Mouse (Mus musculus) intestine, postnatal 0 days (tissue): Measurements from ENCODE around the gene Rpl14. TPM values are rescaled to one million over a fixed set of nuclear protein-coding genes. Genes with fewer than 3 reads are reported as not detected.
"Not testable (repeated sequence)": the region's sequence is repeated elsewhere in the genome, so short reads cannot be mapped to it uniquely, and the experiment has no call there.

ENCODE experiments used
- ATAC-seq: fragments of 200-750 bp; cut with Nextera tagmentation; 2 replicates; pipeline ENCODE4 v1.8.0; 2017; ENCODE audit warnings: mild to moderate bottlenecking, moderate TSS enrichment, moderate library complexity
- H3K27ac ChIP-seq: fragments of 300-500 bp; sonication (generic); 2 replicates; pipeline ENCODE4 v1.5.1; 2014; ENCODE audit warnings: mild to moderate bottlenecking, low read depth, low read length, moderate library complexity
- H3K27me3 ChIP-seq: fragments of 300-500 bp; sonication (generic); replicated peaks from 2 replicates; pipeline ENCODE4 v1.6.1; 2014; ENCODE audit warnings: low read length, mixed read lengths; ENCODE audit not compliant: control insufficient read depth, insufficient read depth
- H3K36me3 ChIP-seq: fragments of 300-500 bp; sonication (generic); 2 replicates; pipeline ENCODE4 v1.6.1; 2014; ENCODE audit warnings: mild to moderate bottlenecking, moderate library complexity; ENCODE audit not compliant: control insufficient read depth, insufficient read depth
- H3K4me1 ChIP-seq: fragments of 300-500 bp; sonication (generic); replicated peaks from 2 replicates; pipeline ENCODE4 v1.6.1; 2014; ENCODE audit warnings: antibody characterized with exemption, low read length, mixed read lengths; ENCODE audit not compliant: control insufficient read depth, insufficient read depth
- H3K4me2 ChIP-seq: fragments of 300-500 bp; sonication (generic); replicated peaks from 2 replicates; pipeline ENCODE4 v1.6.1; 2014; ENCODE audit warnings: low read depth, mild to moderate bottlenecking, moderate library complexity
- H3K4me3 ChIP-seq: fragments of 300-500 bp; sonication (generic); 2 replicates; pipeline ENCODE4 v1.5.1; 2014; ENCODE audit warnings: low read depth, low read length
- H3K9ac ChIP-seq: fragments of 300-500 bp; sonication (generic); 2 replicates; pipeline ENCODE4 v1.6.1; 2014; ENCODE audit warnings: mild to moderate bottlenecking, low read depth, low read length
- H3K9me3 ChIP-seq: fragments of 300-500 bp; sonication (generic); 2 replicates; pipeline ENCODE4 v1.6.1; 2016; ENCODE audit warnings: mixed run types; ENCODE audit not compliant: control insufficient read depth
- CTCF ChIP-seq: sonication (generic); IDR thresholded peaks from 2 replicates; pipeline ENCODE4 v1.5.1; 2016; ENCODE audit warnings: low read depth, mild to moderate bottlenecking, control low read depth, antibody characterized with exemption, moderate library complexity
- WGBS: fragments of 180-500 bp; shearing (Covaris S2); extraction: QIAGEN DNeasy Blood & Tissue Kit; methylation state at CpG from one replicate; pipeline ENCODE4 v1.1.7; 2014; 5-methylcytosine and 5-hydroxymethylcytosine counted together
- polyA plus RNA-seq: library from polyadenylated mRNA; unstranded; fragments of >200 nt; fragmentation: Nextera tagmentation; extraction: Ambion mirVana; gene quantifications from 2 replicates; pipeline ENCODE4 v1.2.1, GENCODE M21; 2015

Gene Rpl14
- polyA plus RNA-seq, 1 experiment from 2014 or later, result 505 TPM

DNA sequence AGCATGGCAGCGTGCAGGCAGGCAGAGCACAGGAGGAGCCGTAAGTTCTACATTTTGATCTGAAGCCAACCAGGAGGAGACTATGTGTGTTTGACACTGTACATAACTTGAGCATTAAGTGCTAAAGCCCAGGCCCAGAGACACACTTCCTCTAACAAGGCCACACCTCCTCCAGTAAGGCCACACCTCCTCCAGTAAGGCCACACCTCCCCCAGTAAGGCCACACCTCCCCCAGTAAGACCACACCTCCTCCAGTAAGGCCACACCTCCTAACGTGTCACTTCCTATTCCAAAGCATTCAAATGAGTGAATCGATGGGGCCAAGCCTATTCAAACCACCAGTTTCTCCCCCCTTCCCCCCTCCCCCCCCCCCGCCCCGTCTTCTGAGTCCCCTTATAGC is 38.6 kb upstream of the Rpl14 start:
- H3K27me3 ChIP-seq, result no peaks in the 10 kb centered on the region
- WGBS, result 86% methylated on average over 6 of the region's 6 CpGs
- TF ChIP-seq CTCF, result no peak
- 0 out of 2 replicates have a peak, but pooled peaks cover 2% of the 10 kb centered on the region for H3K9me3 ChIP-seq
- no peak overlapping the region for H3K4me3 ChIP-seq
- no peak overlapping the region for H3K4me2 ChIP-seq
- H3K27ac ChIP-seq, result no peak overlapping the region
- no peaks in the 10 kb centered on the region for H3K4me1 ChIP-seq
- H3K36me3 ChIP-seq, result no peaks in the 10 kb centered on the region
- H3K9ac ChIP-seq, result no peak overlapping the region
- ATAC-seq, result peak; percentile 28; the same call in 1 of the 2 replicates

- H3K4me3 ChIP-seq, H3K9ac ChIP-seq, H3K27me3 ChIP-seq, H3K27ac ChIP-seq, ATAC-seq, H3K4me1 ChIP-seq, H3K9me3 ChIP-seq, H3K36me3 ChIP-seq, H3K4me2 ChIP-seq: not testable (repeated sequence)
- WGBS, result 92% methylated on average over 8 of the region's 8 CpGs
These were observed 37.7 kb upstream of the Rpl14 start for GRCm38 (mm10) chr9:120533446-120533950.

DNA sequence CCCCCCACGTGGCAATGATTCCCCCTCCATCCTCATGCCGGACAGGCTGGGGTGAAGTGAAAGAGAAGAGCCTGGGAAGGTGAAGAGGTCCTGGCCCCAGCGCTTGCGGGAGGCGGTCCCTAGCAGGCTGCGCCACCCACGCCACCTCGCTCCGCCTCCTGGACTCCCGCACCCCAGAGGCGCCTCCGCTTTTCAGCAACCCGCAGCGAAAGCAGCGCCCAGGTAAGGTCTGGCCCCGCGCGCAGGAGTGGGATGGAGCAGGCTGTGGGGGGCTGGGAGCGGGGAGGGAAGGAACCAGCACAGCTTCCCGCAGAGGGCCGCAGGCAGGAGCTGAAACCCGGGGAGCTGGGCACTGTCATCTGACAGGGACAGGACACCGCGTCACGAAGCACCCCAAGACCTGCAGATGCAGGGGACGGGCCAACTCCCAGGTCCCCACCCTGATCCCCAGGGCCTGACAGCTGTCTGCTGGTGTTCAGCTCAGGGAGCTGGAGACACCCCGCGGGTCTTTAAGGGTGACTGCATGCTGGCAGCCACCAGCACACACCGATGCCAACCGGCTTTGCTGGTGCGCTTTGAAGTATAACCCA is 31.5 kb upstream of the Rpl14 start, which contains the start of gene Entpd3:
Entpd3 (plus strand) TSS at position 157 of the 590 bp plus-strand sequence.
- Histone ChIP-seq H3K9ac (no peak within 1 kb of the TSS), H3K9me3 (no peaks in the 10 kb centered on the region), H3K4me3 (peak within 1 kb of the TSS; percentile 44), H3K4me1 (no peaks in the 10 kb centered on the region; the same call in 1 of the 2 replicates), H3K27me3 (0 out of 2 replicates have a peak, but pooled peaks cover 15% of the 10 kb centered on the region), H3K36me3 (no peaks in the 10 kb centered on the region), H3K4me2 (peak within 1 kb of the TSS; percentile 90), H3K27ac (no peak within 1 kb of the TSS)
- 3% methylated on average over 31 of the region's 31 CpGs for WGBS
- ATAC-seq, result peak; percentile 53; the same call in 1 of the 2 replicates
- TF ChIP-seq CTCF, result no peak

DNA sequence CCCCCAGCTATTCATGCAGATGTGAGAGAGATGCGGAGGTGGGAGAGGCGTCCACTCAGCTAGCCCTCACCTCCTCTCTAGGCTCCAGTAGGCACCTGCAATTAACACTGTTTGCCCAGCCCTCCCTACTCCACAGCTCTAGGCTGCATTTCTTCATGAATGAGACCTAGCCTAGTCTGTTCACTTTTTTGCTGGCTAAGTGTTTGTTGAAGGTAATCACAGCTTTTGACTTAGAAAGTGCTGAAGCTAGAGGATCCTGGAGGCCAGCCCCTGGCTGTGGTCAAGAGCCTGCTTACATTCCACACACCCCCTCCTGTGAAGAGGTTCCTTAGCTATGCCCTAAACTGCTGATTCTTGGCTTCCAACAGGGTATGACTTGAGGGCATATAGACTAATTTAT is 29.8 kb upstream of the Rpl14 start:
- Histone ChIP-seq H3K27ac (no peak overlapping the region), H3K9ac (no peak overlapping the region), H3K36me3 (no peaks in the 10 kb centered on the region), H3K4me2 (no peak overlapping the region), H3K4me3 (no peak overlapping the region), H3K27me3 (0 out of 2 replicates have a peak, but pooled peaks cover 15% of the 10 kb centered on the region), H3K4me1 (no peaks in the 10 kb centered on the region; the same call in 1 of the 2 replicates), H3K9me3 (no peaks in the 10 kb centered on the region)
- WGBS, result 0% methylated on average over 2 of the region's 2 CpGs
- ATAC-seq, result no peak
- no peak for TF ChIP-seq CTCF

GRCm38 (mm10) chr9:120542241-120542640 is 29.0 kb upstream of the Rpl14 start:
- H3K9me3 ChIP-seq, result no peaks in the 10 kb centered on the region
- 23% methylated on average over 6 of the region's 6 CpGs for WGBS
- H3K36me3 ChIP-seq, result no peaks in the 10 kb centered on the region
- TF ChIP-seq CTCF, result no peak
- 0 out of 2 replicates have a peak, but pooled peaks cover 15% of the 10 kb centered on the region for H3K27me3 ChIP-seq
- no peak for ATAC-seq
- no peak overlapping the region for H3K4me2 ChIP-seq
- H3K9ac ChIP-seq, result no peak overlapping the region
- no peaks in the 10 kb centered on the region; the same call in 1 of the 2 replicates for H3K4me1 ChIP-seq
- H3K27ac ChIP-seq, result no peak overlapping the region
- no peak overlapping the region for H3K4me3 ChIP-seq

- ATAC-seq, result no peak
- TF ChIP-seq CTCF, result no peak
- no peak overlapping the region for H3K27ac ChIP-seq
- H3K4me1 ChIP-seq, result no peaks in the 10 kb centered on the region
- H3K4me3 ChIP-seq, result no peak overlapping the region
- no peak overlapping the region for H3K9ac ChIP-seq
- H3K9me3 ChIP-seq, result no peaks in the 10 kb centered on the region
- no peak overlapping the region for H3K4me2 ChIP-seq
- H3K27me3 ChIP-seq, result 0 out of 2 replicates have a peak, but pooled peaks cover 4% of the 10 kb centered on the region
- WGBS, result 78% methylated on average over 2 of the region's 2 CpGs
- no peaks in the 10 kb centered on the region for H3K36me3 ChIP-seq
These were observed 25.2 kb upstream of the Rpl14 start for GRCm38 (mm10) chr9:120545994-120546393.
